Mouse (Mus musculus) limb, embryonic 11.5 days (tissue): ENCODE measurements around the gene Rnf180. TPM values are rescaled to one million over a fixed set of nuclear protein-coding genes. Genes with fewer than 3 reads are reported as not detected.

Experiments
- ATAC-seq: fragments of 200-750 bp; cut with Nextera tagmentation; 2 replicates; pipeline ENCODE4 v1.8.0; 2017; ENCODE audit warnings: low read depth; ENCODE audit not compliant: insufficient number of reproducible peaks, low FRiP score, low TSS enrichment
- DNase-seq: peaks from one replicate; pipeline ENCODE4 v3.0.0-alpha.2; 2015; ENCODE audit warnings: low spot score
- H3K27ac ChIP-seq: fragments of 300-500 bp; sonication (generic); replicated peaks from 2 replicates; pipeline ENCODE4 v1.5.1; 2014; ENCODE audit warnings: low read depth, mild to moderate bottlenecking, low read length
- H3K27me3 ChIP-seq: fragments of 300-500 bp; sonication (generic); 2 replicates; pipeline ENCODE4 v1.6.1; 2014; ENCODE audit warnings: mild to moderate bottlenecking, low read length, mixed read lengths; ENCODE audit not compliant: control insufficient read depth, insufficient read depth
- H3K36me3 ChIP-seq: fragments of 300-500 bp; sonication (generic); 2 replicates; pipeline ENCODE4 v1.6.1; 2014; ENCODE audit warnings: mild to moderate bottlenecking, low read length, moderate library complexity, mixed read lengths; ENCODE audit not compliant: control insufficient read depth, insufficient read depth
- H3K4me1 ChIP-seq: fragments of 300-500 bp; sonication (generic); 2 replicates; pipeline ENCODE4 v1.6.1; 2014; ENCODE audit warnings: low read length, mixed read lengths; ENCODE audit not compliant: control insufficient read depth, insufficient read depth
- H3K4me2 ChIP-seq: fragments of 300-500 bp; sonication (generic); 2 replicates; pipeline ENCODE4 v1.6.1; 2014; ENCODE audit warnings: low read depth, mild to moderate bottlenecking, moderate library complexity; ENCODE audit not compliant: severe bottlenecking
- H3K4me3 ChIP-seq: fragments of 300-500 bp; sonication (generic); 2 replicates; pipeline ENCODE4 v1.5.1; 2014; ENCODE audit warnings: low read depth, low read length
- H3K9ac ChIP-seq: fragments of 300-500 bp; sonication (generic); 2 replicates; pipeline ENCODE4 v1.6.1; 2014; ENCODE audit warnings: mild to moderate bottlenecking, low read length
- H3K9me3 ChIP-seq: fragments of 300-500 bp; sonication (generic); 2 replicates; pipeline ENCODE4 v1.6.1; 2016; ENCODE audit warnings: low read length; ENCODE audit not compliant: control insufficient read depth
- WGBS: fragments of 180-500 bp; shearing (Covaris S2); extraction: QIAGEN DNeasy Blood & Tissue Kit; methylation state at CpG from one replicate; pipeline ENCODE4 v1.1.7; 2014; 5-methylcytosine and 5-hydroxymethylcytosine counted together
- polyA plus RNA-seq: library from polyadenylated mRNA; unstranded; fragments of >200 nt; fragmentation: Nextera tagmentation; extraction: Ambion mirVana; gene quantifications from 2 replicates; pipeline ENCODE4 v1.2.1, GENCODE M21; 2014

Gene Rnf180
- polyA plus RNA-seq, 1 experiment from 2014 or later = 5.9 TPM

- Histone ChIP-seq H3K27me3 (no peaks in the 10 kb centered on the region), H3K36me3 (no peaks in the 10 kb centered on the region), H3K9me3 (no peaks in the 10 kb centered on the region), H3K4me1 (no peaks in the 10 kb centered on the region), H3K9ac (no peak within 1 kb of the TSS), H3K4me3 (no peak within 1 kb of the TSS), H3K4me2 (no peak within 1 kb of the TSS), H3K27ac (no peak within 1 kb of the TSS)
- 91% methylated on average over 10 of the region's 10 CpGs for WGBS
- ATAC-seq = no peak
- no peak for DNase-seq
Measured at GRCm38 (mm10) chr13:105081862-105082261, 212.8 kb downstream of the Rnf180 start, which contains the start of gene 4933425L06Rik. 4933425L06Rik (plus strand) TSS chr13:105082122.

Other genes starting within 250 kb of the Rnf180 start
- gene Rgs7bp, start 239.9 kb downstream of the Rnf180 start, polyA plus RNA-seq = 0.35 and 0.38 TPM in 2 replicates
- gene 4933425L06Rik, start 212.7 kb downstream of the Rnf180 start, polyA plus RNA-seq = not detected in 2 replicates
- not detected in 2 replicates for gene Htr1a, start 148.8 kb upstream of the Rnf180 start, polyA plus RNA-seq